Mouse (Mus musculus) testis, adult 2 months (tissue): ENCODE results near the gene Hint2.

Source experiments
- CTCF ChIP-seq: fragments of 200-500 bp; IDR thresholded peaks from 2 replicates; pipeline ENCODE4 v1.5.1; 2012; ENCODE audit warnings: low read depth, mild to moderate bottlenecking, inconsistent platforms, low read length, moderate library complexity; ENCODE audit not compliant: control insufficient read depth, insufficient read depth, insufficient replicate concordance
- POLR2A ChIP-seq: fragments of 200-500 bp; IDR thresholded peaks from 2 replicates; pipeline ENCODE4 v1.6.1; 2012; ENCODE audit warnings: low read depth, mild to moderate bottlenecking, inconsistent platforms, low read length, moderate library complexity; ENCODE audit not compliant: control insufficient read depth

GRCm38 (mm10) chr4:43675608-43676007 is 19.3 kb upstream of the Hint2 start:
- TF ChIP-seq POLR2A = no peak
- TF ChIP-seq CTCF = no peak
